Mouse (Mus musculus) ovary, postnatal 10 days (tissue): Measurements from ENCODE around the gene Rft1.

Source experiments
- DNase-seq: peaks from one replicate; pipeline ENCODE4 v3.0.0; 2022; ENCODE audit warnings: low spot score

Rft1 gene

GRCm38 (mm10) chr14:30653943-30654659, at the start of gene Rft1:
Rft1 (plus strand) TSS chr14:30654360.
- DNase-seq, result peak; percentile 100

- no peak for DNase-seq
Measured at GRCm38 (mm10) chr14:30606817-30607216, 47.3 kb upstream of the Rft1 start.

GRCm38 (mm10) chr14:30607696-30608095, 46.5 kb upstream of the Rft1 start:
- DNase-seq, result no peak

- no peak for DNase-seq
Measured at GRCm38 (mm10) chr14:30608176-30608575, 46.0 kb upstream of the Rft1 start.

- no peak for DNase-seq
Measured at GRCm38 (mm10) chr14:30609499-30609898, 44.7 kb upstream of the Rft1 start.

GRCm38 (mm10) chr14:30610304-30610703, 43.9 kb upstream of the Rft1 start:
- DNase-seq, result no peak

GRCm38 (mm10) chr14:30610940-30611339, 43.2 kb upstream of the Rft1 start:
- DNase-seq, result no peak

- peak; percentile 60 for DNase-seq
Measured at GRCm38 (mm10) chr14:30612523-30612922, 41.6 kb upstream of the Rft1 start.

- DNase-seq, result no peak
Measured at GRCm38 (mm10) chr14:30612962-30613715, 41.0 kb upstream of the Rft1 start.

- DNase-seq, result no peak
Measured at GRCm38 (mm10) chr14:30616751-30617150, 37.4 kb upstream of the Rft1 start.

GRCm38 (mm10) chr14:30618746-30619275, 35.3 kb upstream of the Rft1 start:
- no peak for DNase-seq

GRCm38 (mm10) chr14:30619982-30620578, 34.1 kb upstream of the Rft1 start:
- DNase-seq, result no peak

- DNase-seq, result no peak
Measured at GRCm38 (mm10) chr14:30622130-30622529, 32.0 kb upstream of the Rft1 start.

- no peak for DNase-seq
Measured at GRCm38 (mm10) chr14:30622556-30622955, 31.6 kb upstream of the Rft1 start.

- DNase-seq, result no peak
Measured at GRCm38 (mm10) chr14:30624277-30624721, 29.9 kb upstream of the Rft1 start.

GRCm38 (mm10) chr14:30625131-30625807, 28.9 kb upstream of the Rft1 start:
- peak; percentile 31 for DNase-seq

- peak; percentile 72 for DNase-seq
Measured at GRCm38 (mm10) chr14:30625856-30626726, 28.1 kb upstream of the Rft1 start, which contains the start of gene Prkcd. Prkcd (minus strand) TSS chr14:30626210.

- DNase-seq, result no peak
Measured at GRCm38 (mm10) chr14:30626756-30627742, 27.1 kb upstream of the Rft1 start.

- DNase-seq, result no peak
Measured at GRCm38 (mm10) chr14:30628235-30628634, 25.9 kb upstream of the Rft1 start.

- DNase-seq, result no peak
Measured at GRCm38 (mm10) chr14:30629839-30630238, 24.3 kb upstream of the Rft1 start.
